Mouse (Mus musculus) liver, embryonic 11.5 days (tissue): ENCODE data around the gene Blvrb. TPM values are rescaled to one million over a fixed set of nuclear protein-coding genes. Genes with fewer than 3 reads are reported as not detected.

ENCODE experiments used
- ATAC-seq: fragments of 200-750 bp; cut with Nextera tagmentation; replicated peaks from 2 replicates; pipeline ENCODE4 v1.8.0; 2017; ENCODE audit warnings: moderate number of reproducible peaks, mild to moderate bottlenecking, moderate TSS enrichment, moderate library complexity; ENCODE audit not compliant: low FRiP score
- DNase-seq: peaks from one replicate; pipeline ENCODE4 v3.0.0-alpha.2; 2017; ENCODE audit warnings: low spot score
- H3K27ac ChIP-seq: fragments of 300-500 bp; sonication (generic); 2 replicates; pipeline ENCODE4 v1.5.1; 2014; ENCODE audit warnings: mild to moderate bottlenecking, low read depth, low read length, control low read depth
- H3K27me3 ChIP-seq: fragments of 300-500 bp; sonication (generic); replicated peaks from 2 replicates; pipeline ENCODE4 v1.6.1; 2014; ENCODE audit warnings: low read length, mixed read lengths; ENCODE audit not compliant: control insufficient read depth, insufficient read depth
- H3K36me3 ChIP-seq: fragments of 300-500 bp; sonication (generic); 2 replicates; pipeline ENCODE4 v1.6.1; 2014; ENCODE audit warnings: mild to moderate bottlenecking, low read length, moderate library complexity, mixed read lengths; ENCODE audit not compliant: control insufficient read depth, insufficient read depth
- H3K4me1 ChIP-seq: fragments of 300-500 bp; sonication (generic); replicated peaks from 2 replicates; pipeline ENCODE4 v1.6.1; 2014; ENCODE audit warnings: low read length, mixed read lengths; ENCODE audit not compliant: control insufficient read depth, insufficient read depth
- H3K4me2 ChIP-seq: fragments of 300-500 bp; sonication (generic); 2 replicates; pipeline ENCODE4 v1.6.1; 2014; ENCODE audit warnings: mild to moderate bottlenecking, control low read depth, moderate library complexity
- H3K4me3 ChIP-seq: fragments of 300-500 bp; sonication (generic); 2 replicates; pipeline ENCODE4 v1.5.1; 2014; ENCODE audit warnings: low read depth, low read length, control low read depth
- H3K9ac ChIP-seq: fragments of 300-500 bp; sonication (generic); 2 replicates; pipeline ENCODE4 v1.6.1; 2014; ENCODE audit warnings: low read depth, low read length, control low read depth
- H3K9me3 ChIP-seq: fragments of 300-500 bp; sonication (generic); 2 replicates; pipeline ENCODE4 v1.6.1; 2016; ENCODE audit warnings: low read length, inconsistent platforms, mixed read lengths; ENCODE audit not compliant: control insufficient read depth
- WGBS: fragments of 180-500 bp; shearing (Covaris S2); extraction: QIAGEN DNeasy Blood & Tissue Kit; methylation state at CpG from one replicate; pipeline ENCODE4 v1.1.7; 2014; 5-methylcytosine and 5-hydroxymethylcytosine counted together
- polyA plus RNA-seq: library from polyadenylated mRNA; unstranded; fragments of >200 nt; fragmentation: Nextera tagmentation; extraction: Ambion mirVana; gene quantifications from 2 replicates; pipeline ENCODE4 v1.2.1, GENCODE M21; 2014

Gene Blvrb
- 581 and 583 TPM in 2 replicates for polyA plus RNA-seq

DNA sequence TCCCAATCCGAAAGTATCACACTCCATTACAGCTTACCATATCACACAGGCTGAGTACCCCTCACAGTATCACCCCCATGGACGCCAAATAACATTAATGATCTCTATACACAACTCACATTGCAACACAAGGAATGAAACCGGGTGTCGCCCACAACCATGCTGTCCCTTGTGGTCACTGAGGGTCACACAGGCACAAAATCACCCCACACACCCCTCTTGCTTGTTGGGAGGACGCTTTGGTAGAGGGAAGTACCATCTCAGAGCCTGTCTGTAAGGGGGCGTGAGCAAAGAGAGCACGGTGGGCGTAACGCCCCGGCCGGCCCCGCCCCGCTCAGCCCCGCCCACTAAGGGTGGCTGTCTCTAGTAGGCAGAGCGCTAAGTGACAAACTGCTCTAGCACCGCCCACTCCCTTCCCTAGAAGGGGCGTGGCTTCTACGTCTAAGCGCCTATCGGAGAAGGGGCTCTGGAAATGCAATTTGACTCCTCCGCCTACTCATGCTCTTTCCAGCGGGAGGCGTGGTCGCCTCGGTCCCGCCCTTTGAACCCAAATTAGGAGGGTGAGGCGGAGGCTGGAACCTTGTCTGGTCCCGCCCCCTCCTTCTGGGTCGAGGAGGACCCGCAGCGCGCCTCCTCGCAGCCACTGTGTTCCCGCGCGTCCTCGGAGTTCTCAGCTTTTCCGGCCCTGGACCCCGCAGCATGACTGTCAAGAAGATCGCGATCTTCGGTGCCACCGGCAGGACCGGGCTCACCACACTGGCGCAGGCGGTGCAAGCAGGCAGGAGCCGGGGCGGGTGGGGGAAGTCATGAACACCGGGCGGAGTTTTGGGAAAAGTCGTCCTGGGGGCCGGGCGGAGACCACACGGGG lies at the start of gene Blvrb, which contains the start of gene Sptbn4:
Blvrb (plus strand) TSS at position 560 of the 868 bp plus-strand sequence.
Sptbn4 (minus strand) TSS at position 268 of the 868 bp plus-strand sequence.
- peaks cover 29% of the 10 kb centered on the region for H3K4me1 ChIP-seq
- WGBS = under 1% methylated on average over 53 of the region's 54 CpGs
- ATAC-seq (peak; percentile 86), DNase-seq (peak; percentile 98)
- H3K27me3 ChIP-seq = peaks cover 30% of the 10 kb centered on the region
- H3K9me3 ChIP-seq = no peaks in the 10 kb centered on the region
- peak within 1 kb of the TSS; percentile 94 for H3K27ac ChIP-seq
- H3K36me3 ChIP-seq = no peaks in the 10 kb centered on the region
- peak within 1 kb of the TSS; percentile 93 for H3K4me2 ChIP-seq
- peak within 1 kb of the TSS; percentile 84 for H3K4me3 ChIP-seq
- H3K9ac ChIP-seq = peak within 1 kb of the TSS; percentile 94

DNA sequence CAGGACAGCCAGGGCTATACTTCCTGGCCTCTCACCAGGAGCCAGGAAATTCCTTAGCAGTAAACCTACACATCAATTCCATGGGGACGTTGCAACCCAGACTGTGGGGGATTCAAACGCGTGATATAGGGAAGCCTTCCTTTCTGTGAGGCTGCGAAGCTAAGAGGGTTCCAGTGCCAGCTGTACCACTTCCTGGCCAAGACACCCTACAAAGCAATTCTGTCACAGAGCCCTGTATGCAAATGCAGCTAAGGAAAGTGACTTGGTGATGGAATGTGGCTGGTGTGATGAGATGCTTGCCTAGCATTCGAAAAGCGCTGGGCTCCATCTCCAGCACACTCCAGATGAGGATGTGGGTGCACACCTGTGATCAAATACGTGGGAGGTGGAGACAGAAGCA lies 47.2 kb upstream of the Blvrb start:
- DNase-seq (no peak), ATAC-seq (no peak)
- Histone ChIP-seq H3K27me3 (peaks cover 88% of the 10 kb centered on the region), H3K9ac (no peak overlapping the region), H3K27ac (no peak overlapping the region), H3K4me3 (no peak overlapping the region), H3K4me1 (peaks cover 5% of the 10 kb centered on the region), H3K36me3 (no peaks in the 10 kb centered on the region), H3K4me2 (no peak overlapping the region), H3K9me3 (peaks cover 4% of the 10 kb centered on the region; the same call in 1 of the 2 replicates)
- WGBS = 73% methylated on average over 7 of the region's 7 CpGs

DNA sequence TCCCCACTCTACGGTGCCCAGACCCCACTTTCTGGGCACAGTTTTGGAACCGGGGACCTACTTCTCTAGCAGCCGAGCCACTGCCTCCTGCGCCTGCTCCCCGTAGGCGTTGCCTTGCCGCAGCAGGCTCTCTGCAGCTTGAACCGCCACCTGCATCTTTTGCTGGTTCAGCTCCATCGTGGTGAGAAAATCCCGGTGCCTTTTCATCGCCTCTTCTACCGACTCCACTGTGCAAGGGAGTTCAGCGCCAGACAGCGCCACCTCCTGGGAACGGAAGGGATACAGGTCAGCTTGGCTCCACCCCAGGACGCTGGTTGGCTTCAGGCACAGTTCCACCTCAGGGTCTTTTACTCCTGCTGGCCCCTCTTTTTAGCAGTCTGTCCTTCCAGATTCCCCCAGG lies 45.1 kb upstream of the Blvrb start:
- Histone ChIP-seq H3K9me3 (peaks cover 6% of the 10 kb centered on the region), H3K4me3 (no peak overlapping the region), H3K4me2 (no peak overlapping the region), H3K27me3 (peaks cover 86% of the 10 kb centered on the region), H3K36me3 (no peaks in the 10 kb centered on the region), H3K9ac (no peak overlapping the region), H3K4me1 (no peaks in the 10 kb centered on the region), H3K27ac (no peak overlapping the region)
- DNase-seq = peak; percentile 66
- 10% methylated on average over 16 of the region's 16 CpGs for WGBS
- ATAC-seq = no peak; the same call in 1 of the 2 replicates

DNA sequence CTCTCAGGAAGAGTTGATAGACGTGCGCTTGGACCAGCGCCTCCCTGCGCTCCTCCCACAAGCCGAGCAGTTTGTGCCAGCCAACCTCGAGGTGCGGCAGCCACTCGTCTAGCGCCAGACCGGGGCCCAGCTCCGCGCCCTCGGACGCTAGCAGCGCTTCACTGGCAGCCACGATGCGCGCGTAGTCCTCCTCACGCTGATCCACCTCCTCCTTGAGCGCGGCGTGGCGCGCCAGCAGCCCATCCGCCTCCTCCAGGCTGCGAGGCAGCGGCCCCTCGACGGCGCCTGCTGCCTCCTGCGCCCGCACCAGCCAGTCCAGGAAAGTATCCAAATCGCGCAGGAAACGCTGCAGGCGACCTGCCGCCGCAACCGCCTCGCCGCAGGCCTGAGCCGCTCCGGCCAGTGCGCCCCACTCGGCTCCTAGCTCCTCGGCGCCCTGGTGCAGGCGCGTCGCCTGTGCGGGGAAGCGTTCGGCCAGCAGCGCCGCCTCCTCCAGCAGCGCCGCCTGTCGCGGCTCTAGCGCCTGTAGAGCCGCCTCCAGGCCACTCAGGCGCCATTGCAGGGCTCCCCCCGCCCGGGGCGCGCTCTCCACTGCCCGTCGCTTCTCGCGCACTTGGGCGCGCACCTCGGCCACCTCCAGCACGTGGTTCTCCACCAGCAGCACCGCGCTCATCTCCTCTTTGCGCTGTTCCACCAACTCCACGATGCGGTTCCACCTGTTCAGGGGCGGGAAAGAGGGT lies 43.4 kb upstream of the Blvrb start:
- WGBS = 5% methylated on average over 78 of the region's 81 CpGs
- Histone ChIP-seq H3K4me3 (peak overlapping the region; percentile 29; the same call in 1 of the 2 replicates), H3K9ac (no peak overlapping the region), H3K9me3 (peaks cover 6% of the 10 kb centered on the region), H3K4me2 (peak overlapping the region; percentile 16), H3K36me3 (no peaks in the 10 kb centered on the region), H3K27me3 (peaks cover 87% of the 10 kb centered on the region), H3K27ac (no peak overlapping the region), H3K4me1 (peaks cover 3% of the 10 kb centered on the region; the same call in 1 of the 2 replicates)
- DNase-seq = peak; percentile 39
- no peak for ATAC-seq

DNA sequence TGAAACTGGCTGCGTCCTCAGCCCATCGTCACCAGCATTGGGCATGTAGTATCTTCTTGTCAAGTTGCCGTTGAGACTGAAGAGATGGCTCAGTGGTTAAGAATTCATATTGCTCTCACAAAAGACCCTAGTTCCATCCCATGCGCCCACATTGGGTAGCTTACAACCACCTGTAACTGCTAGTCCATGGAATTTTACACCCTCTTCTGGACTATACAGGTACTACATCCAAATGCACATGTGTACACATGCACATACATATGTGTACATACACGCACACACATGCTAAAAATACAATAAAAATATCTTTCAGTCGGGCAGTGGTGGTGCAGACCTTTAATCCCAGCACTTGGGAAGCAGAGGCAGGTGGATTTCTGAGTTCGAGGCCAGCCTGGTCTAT lies 41.3 kb upstream of the Blvrb start:
- H3K27ac ChIP-seq = no peak overlapping the region
- no peak overlapping the region for H3K9ac ChIP-seq
- ATAC-seq = no peak
- DNase-seq = no peak
- WGBS = 79% methylated on average over 7 of the region's 7 CpGs
- no peak overlapping the region for H3K4me3 ChIP-seq
- no peak overlapping the region for H3K4me2 ChIP-seq
- peaks cover 86% of the 10 kb centered on the region for H3K27me3 ChIP-seq
- H3K9me3 ChIP-seq = peaks cover 6% of the 10 kb centered on the region
- H3K36me3 ChIP-seq = no peaks in the 10 kb centered on the region
- peaks cover 3% of the 10 kb centered on the region; the same call in 1 of the 2 replicates for H3K4me1 ChIP-seq

DNA sequence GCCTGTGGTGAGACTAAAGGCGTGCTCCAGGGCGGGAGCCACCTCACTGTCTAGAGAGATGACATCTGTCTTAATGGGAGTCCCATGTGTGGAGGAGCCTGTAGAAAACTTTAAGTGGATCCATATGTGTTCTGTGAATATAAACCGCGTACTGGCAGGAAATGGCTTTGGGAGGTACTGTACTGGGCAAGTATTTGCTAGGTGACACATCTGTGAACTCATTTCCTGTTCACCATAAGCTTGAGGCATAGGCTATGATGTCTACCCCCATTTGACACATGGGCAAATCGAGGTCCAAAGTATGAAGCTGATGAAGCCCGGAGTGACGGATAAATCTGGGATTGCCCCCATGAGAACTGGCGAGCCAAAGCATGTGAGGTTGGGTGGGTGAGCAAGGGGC lies 40.0 kb upstream of the Blvrb start:
- Histone ChIP-seq H3K27me3 (peaks cover 73% of the 10 kb centered on the region), H3K4me2 (peak overlapping the region; percentile 73; the same call in 1 of the 2 replicates), H3K36me3 (no peaks in the 10 kb centered on the region), H3K27ac (no peak overlapping the region), H3K4me1 (peaks cover 3% of the 10 kb centered on the region; the same call in 1 of the 2 replicates), H3K4me3 (no peak overlapping the region), H3K9ac (no peak overlapping the region), H3K9me3 (peaks cover 6% of the 10 kb centered on the region)
- ATAC-seq = no peak
- WGBS = 41% methylated on average over 8 of the region's 8 CpGs
- DNase-seq = no peak

DNA sequence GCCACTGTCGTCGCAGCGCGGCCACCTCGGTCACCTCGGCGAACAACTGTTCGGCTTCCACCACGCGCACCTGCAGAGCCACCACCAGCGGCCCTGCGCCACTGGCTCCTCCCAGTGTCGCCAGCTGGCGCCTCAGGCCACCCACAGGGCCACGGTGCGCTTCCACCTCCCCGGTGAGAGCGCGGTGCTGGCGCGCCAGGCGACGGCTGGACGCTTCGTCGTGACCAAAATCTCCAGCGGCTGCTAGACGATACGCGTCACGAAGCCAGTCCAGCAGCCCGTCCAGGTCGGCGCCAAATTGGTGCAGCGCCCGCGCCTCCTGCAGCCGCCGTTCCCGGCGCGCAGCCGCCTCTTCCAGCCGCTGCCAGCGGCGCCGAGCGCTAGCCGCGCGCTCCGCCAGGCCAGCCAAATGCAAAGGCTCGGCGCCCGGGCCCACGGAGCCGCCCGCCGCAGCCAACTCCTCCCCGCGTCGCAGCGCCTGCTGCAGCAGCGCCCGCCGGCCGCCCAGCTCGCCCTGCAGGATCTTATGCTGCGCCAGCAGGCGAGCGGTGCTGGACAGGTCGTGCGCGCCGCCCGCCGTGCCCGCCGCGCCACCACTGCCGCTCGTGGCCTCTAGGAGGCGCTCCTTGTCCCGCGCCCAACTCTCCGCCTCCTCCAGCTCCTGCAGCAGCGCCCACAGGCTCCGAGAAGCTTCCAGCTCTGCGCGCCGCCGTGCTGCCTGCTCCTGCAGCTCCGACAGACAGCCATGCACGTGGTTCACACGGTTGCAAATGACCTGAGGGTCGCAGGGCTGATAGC lies 39.2 kb upstream of the Blvrb start:
- DNase-seq (peak; percentile 83), ATAC-seq (peak; percentile 73)
- H3K27ac ChIP-seq = no peak overlapping the region
- 2% methylated on average over 96 of the region's 96 CpGs for WGBS
- H3K27me3 ChIP-seq = peaks cover 69% of the 10 kb centered on the region
- no peaks in the 10 kb centered on the region for H3K36me3 ChIP-seq
- H3K4me3 ChIP-seq = peak overlapping the region; percentile 43
- H3K9ac ChIP-seq = no peak overlapping the region
- H3K9me3 ChIP-seq = peaks cover 2% of the 10 kb centered on the region; the same call in 1 of the 2 replicates
- peak overlapping the region; percentile 73 for H3K4me2 ChIP-seq
- H3K4me1 ChIP-seq = peaks cover 3% of the 10 kb centered on the region; the same call in 1 of the 2 replicates

DNA sequence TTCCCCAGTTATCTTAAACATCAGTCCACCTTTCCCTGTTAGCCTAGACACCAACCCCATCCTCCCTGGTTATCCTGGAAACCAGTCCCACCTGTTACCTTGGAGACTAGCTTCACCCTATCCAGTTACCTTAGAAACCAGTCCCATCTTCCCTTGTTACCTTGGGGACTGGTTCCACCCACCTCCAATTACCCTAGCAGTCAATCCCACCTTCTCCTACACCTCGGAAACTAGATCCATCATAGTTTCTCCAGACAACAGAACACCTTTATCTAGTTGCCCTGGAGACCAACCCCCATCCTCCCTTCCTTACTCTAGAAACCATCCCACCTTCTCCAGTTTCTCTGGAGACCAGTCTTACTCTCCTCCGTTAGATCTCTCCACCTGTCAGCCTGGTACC lies 30.6 kb upstream of the Blvrb start:
- ATAC-seq = no peak
- Histone ChIP-seq H3K27ac (no peak overlapping the region), H3K4me3 (no peak overlapping the region), H3K27me3 (peaks cover 3% of the 10 kb centered on the region; the same call in 1 of the 2 replicates), H3K36me3 (no peaks in the 10 kb centered on the region), H3K4me2 (no peak overlapping the region), H3K9ac (no peak overlapping the region), H3K9me3 (no peaks in the 10 kb centered on the region), H3K4me1 (no peaks in the 10 kb centered on the region)
- no peak for DNase-seq
- WGBS = 60% methylated on average over 2 of the region's 2 CpGs
